Mouse (Mus musculus) frontal cortex, postnatal 10 days (tissue): ENCODE data around the gene Amotl1.
"Not testable (repeated sequence)": the region's sequence is repeated elsewhere in the genome, so short reads cannot be mapped to it uniquely, and the experiment has no call there.

ENCODE experiments used
- DNase-seq, 2 experiments: peaks; one replicate each; pipeline ENCODE4 v3.0.0; 2022; ENCODE audit warnings: low spot score in 2 of 2, mixed read lengths in 1 of 2

Gene Amotl1

DNA sequence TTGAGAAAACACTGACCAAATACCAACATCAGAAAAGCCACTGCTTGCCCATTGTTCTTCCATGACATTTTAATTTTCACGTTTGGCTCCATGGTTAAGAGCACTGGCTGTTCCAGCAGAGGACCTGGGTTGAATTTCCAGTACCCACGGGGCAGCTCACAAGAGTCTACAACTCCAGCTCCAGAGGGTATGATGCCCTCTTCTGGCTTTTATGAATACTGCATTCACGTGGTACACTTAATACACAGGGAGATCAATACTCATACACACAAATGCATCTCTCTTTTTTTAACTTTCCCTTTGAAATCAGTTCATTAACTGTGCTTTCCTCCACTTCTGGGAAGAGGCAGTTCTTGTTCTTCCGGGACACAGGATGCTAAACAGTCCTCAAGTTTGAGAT lies 41.4 kb downstream of the Amotl1 start:
- DNase-seq: no peak

- DNase-seq: no peak
Measured at GRCm38 (mm10) chr9:14599799-14600198, 45.1 kb downstream of the Amotl1 start.

- no peak for DNase-seq
Measured at GRCm38 (mm10) chr9:14598157-14598556, 46.7 kb downstream of the Amotl1 start.

- no peak for DNase-seq
Measured at GRCm38 (mm10) chr9:14597429-14597828, 47.4 kb downstream of the Amotl1 start.

DNA sequence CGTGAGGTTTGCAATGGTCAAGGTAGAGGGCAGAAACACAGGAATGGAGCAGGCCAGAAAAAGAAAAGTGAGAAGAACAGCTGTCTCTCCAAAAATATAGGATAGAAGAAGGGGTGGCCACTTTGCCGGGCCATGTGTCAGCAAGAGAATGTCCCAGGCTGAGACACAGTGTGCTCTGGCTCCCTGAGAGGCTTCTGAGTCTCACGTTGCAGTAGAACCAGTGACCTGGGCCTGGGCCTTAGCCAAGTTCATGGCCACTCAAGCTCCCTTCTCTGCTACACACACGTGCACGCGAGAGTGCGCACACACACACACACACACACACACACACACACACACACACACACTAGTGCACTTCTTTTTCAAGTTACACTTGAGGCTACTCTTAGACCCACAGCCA lies 48.0 kb downstream of the Amotl1 start:
- DNase-seq: no peak

- peak; percentile 30 to 52 for DNase-seq
Measured at GRCm38 (mm10) chr9:14596427-14596826, 48.4 kb downstream of the Amotl1 start.

- DNase-seq: no peak
Measured at GRCm38 (mm10) chr9:14595893-14596292, 49.0 kb downstream of the Amotl1 start.

DNA sequence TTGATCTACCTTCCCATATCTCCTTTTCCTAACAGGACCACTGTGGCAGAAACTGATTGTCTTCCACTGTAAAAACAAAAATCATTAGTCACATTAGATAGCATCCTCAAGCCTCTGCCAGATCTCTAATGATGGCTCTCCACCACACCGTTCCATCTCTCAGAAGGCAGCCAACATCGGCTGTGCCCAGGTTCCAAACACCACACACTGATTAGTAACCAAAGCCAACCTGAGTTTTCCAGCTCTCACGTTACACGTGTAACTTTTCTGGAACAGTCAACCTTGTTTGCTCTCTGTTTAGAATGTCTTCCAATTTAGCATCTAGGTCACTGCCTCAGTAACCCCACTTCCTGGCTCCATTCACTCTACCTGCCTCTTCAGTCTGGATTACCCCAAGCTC lies 51.0 kb downstream of the Amotl1 start:
- no peak for DNase-seq

- DNase-seq: no peak
Measured at GRCm38 (mm10) chr9:14590666-14591065, 54.2 kb downstream of the Amotl1 start.

DNA sequence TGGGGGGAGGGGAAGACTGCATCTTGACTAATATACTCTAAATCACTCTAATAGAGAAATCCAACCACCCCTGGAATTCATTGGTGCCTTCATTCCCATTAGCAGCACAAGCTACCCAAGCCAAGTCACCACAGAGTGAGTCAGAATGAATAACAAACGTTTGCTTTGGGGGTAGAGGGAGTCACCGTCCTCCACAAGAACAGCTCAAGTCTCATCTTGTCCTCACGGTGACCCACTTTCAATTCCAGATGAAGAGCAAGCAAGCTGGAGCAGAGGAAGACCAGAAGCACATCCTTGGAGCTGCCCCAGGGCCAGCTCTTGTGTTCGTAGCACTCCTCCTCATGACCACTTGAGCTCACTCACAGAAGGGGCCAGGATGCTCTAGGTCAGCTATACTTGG lies 56.2 kb downstream of the Amotl1 start:
- no peak for DNase-seq

DNA sequence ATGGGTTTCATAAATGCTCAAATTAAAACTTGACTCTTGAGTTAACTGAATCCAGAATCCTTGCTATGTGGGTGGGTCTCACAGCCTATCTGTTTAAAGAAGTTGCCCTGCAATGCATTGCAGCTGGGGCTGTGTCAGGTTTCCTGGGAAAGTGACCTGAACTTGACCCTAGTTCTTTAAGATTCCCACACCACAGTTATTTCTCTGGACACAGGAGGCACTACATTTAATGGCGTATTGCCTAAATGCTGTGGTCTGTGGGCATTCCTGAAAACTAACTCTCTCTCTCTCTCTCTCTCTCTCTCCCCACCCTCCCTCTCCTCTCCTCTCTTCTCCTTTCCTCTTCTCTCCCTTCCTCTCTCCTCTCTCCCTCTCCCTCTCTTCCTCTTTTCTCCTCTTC lies 59.2 kb downstream of the Amotl1 start:
- no peak for DNase-seq

DNA sequence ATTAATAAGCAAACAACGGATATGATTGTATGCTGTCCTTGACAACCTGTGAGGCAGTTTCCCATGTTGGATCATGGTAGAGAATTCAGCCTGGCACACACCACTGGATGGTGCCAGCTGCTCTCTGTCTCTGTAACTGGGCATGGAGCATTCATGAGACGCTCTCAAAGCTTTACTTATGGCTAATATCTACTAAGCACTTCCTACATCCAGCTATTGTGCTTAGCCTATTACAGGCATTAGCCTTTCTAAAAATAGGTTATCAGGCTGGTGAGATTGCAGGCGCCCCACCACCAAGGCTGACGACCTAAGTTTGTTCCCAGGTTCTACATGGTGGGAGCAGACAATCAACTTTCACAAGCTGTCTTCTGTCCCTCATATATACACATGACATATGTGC lies 65.9 kb downstream of the Amotl1 start:
- no peak for DNase-seq

DNA sequence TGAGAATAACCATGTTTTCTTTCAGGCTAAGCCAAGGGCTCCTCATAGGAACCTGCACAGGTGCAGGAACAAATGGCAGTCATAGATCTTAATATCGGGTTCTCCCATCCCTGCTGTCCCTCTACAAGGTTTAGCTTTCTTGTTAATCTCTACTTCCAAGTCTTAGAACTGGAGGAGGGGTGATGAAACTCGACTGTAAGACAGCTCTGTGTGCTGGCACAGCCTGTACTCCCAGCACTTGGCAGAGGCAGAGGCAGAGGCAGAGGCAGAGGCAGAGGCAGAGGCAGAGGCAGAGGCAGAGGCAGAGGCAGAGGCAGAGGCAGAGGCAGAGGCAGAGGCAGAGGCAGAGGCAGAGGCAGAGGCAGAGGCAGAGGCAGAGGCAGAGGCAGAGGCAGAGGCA lies 68.5 kb downstream of the Amotl1 start:
- DNase-seq: not testable (repeated sequence)

- DNase-seq: no peak
Measured at GRCm38 (mm10) chr9:14574760-14575399, 70.0 kb downstream of the Amotl1 start.

DNA sequence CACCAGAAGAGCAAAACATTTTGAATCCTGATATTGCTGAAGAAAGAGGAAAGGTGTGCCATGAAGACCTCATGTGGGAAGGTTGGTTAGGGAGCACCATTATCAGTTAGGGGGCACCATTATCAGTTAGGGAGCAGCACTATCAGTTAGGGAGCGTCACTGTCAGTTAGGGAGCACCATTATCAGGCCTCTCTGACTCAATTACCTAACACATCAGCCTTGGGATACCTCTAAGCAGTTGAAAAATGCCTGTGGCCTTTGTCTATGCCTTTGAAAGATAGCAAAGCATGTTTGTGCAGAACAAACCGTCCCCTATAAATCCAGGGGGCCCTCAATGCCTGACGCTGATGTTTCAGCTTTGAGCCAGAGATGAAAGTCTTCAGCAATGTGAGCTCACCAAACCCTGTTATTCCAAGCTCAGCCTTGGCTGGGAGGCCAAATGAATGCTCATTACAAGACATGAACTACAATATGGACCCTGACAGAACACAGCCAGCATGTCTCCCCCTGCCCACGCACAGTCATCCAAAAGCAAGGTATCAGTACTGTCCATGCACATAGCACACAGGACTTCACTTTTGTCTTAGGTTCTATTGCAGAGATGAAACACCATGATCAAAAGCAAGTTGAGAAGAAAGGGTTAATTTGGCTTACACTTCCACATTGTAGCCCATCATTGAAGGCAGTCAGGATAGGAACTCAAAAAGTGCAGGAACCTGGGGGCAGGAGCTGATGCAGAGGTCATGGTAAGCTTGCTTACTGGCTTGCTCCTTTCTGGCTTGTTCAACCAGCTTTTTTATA lies 75.5 kb downstream of the Amotl1 start:
- no peak for DNase-seq

DNA sequence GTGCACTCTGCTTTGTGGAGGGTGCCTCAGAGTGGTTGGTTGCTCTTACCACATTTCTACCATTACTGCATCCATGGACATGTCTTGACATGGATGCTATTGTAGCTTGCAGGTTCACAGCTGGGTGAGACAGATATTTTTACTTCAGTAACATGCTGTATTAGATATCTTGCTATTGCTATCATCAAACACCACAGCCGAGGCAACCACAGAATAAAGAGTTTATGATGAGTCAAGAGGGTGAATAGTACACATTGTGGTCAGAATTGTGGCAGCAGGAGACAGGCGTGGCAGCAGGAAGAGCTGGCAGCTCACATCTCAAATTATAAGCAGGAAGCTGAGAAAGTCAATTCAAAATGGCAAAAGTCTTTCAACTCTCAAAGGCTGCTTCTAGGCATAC lies 76.4 kb downstream of the Amotl1 start:
- no peak for DNase-seq

DNA sequence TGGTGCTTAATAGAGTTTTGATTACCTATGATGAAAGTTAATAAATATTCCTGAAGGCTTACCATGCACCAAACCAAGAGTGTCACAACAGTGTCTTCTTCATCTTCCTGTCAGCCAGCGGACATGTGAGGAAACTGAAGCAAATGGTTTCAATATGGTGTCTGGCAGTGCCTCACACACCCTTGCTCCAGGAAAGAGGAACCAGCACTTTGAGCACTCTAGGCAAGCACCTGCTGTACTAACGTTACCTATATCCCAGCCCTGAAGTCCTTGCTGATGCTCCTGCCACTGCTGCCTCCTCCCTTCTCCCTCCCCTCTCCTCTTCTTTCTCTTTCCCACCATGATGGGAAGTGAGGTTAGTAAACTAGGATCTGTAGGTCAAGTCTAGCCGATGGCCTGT lies 80.4 kb downstream of the Amotl1 start:
- no peak for DNase-seq

- DNase-seq: no peak
Measured at GRCm38 (mm10) chr9:14563351-14563750, 81.5 kb downstream of the Amotl1 start.

DNA sequence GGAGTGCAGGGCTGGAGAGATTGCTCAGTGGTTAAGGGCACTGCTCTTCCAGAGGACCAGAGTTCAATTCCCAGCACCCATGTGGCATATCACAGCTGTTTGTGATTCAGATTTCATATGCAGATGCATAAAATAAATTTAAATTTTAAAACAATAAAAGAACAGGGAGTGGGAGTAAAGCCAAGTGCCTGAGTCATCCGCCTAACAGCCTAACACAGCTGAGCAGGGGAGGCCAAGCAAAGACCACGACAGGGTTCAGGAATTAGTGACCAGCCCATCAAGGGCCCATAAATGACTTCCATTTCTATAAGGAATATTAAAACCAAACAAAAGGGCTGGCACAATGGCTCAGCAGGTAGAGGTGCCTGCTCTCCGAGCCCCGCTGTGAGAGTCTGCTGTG lies 84.3 kb downstream of the Amotl1 start:
- DNase-seq: no peak

DNA sequence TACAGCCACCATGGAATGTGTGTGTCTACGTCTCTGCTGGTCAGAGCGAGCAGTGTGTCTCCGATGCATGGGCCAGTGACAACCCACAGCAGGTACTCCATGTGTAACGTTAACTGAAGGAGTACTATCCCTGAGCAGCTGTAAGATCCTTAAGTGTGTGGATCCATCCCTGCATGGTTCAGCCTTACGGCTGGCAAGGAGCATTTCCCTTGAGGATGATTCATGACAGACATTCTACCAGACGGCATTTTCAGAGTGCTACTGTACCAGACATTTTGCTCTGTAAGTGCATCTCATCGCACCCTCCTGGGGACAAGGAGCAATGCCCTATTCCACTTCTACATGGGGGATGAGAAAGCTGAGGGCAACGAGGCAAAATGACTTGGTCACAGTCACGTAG lies 84.9 kb downstream of the Amotl1 start:
- DNase-seq: no peak

GRCm38 (mm10) chr9:14559430-14559829 lies 85.4 kb downstream of the Amotl1 start:
- peak; percentile 22 for DNase-seq

- no peak for DNase-seq
Measured at GRCm38 (mm10) chr9:14558332-14558731, 86.5 kb downstream of the Amotl1 start.

DNA sequence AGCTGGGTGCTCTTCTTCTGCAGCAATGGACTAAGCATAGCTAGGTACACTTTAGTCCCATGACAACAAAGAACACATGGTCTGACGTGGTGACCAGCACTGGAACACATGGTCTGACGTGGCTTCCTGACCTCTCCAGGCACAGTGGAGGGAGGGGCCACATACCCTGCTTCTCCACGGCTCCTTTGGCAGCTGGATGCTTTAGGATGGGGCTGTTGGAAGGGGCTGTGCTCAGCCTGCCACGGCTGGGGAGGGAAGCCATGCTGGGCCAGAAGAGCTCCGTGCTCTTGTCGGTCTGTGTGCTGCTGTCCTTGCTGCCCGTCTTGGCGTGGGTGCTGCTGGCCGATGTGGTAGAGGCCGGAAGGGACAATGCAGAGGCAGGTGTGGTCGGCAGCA lies 96.5 kb downstream of the Amotl1 start:
- no peak for DNase-seq
